Mouse (Mus musculus) lung, embryonic 14.5 days (tissue): ENCODE measurements around the gene Cdca7l. TPM values are rescaled to one million over a fixed set of nuclear protein-coding genes. Genes with fewer than 3 reads are reported as not detected.
A peak's percentile ranks its signal among the peaks of the same experiment; 100 is the strongest.

Experiments used
- ATAC-seq: fragments of 200-750 bp; cut with Nextera tagmentation; 2 replicates; pipeline ENCODE4 v1.8.0; 2017; ENCODE audit warnings: mild to moderate bottlenecking, moderate TSS enrichment, moderate library complexity; ENCODE audit not compliant: insufficient read depth
- DNase-seq: peaks from one replicate; pipeline ENCODE4 v3.0.0-alpha.2; 2015
- H3K27ac ChIP-seq: fragments of 300-500 bp; sonication (generic); 2 replicates; pipeline ENCODE4 v1.5.1; 2014; ENCODE audit warnings: low read depth, mild to moderate bottlenecking, moderate library complexity
- H3K27me3 ChIP-seq: fragments of 300-500 bp; sonication (generic); 2 replicates; pipeline ENCODE4 v1.6.1; 2014; ENCODE audit warnings: low read length, control low read depth; ENCODE audit not compliant: insufficient read depth
- H3K36me3 ChIP-seq: fragments of 300-500 bp; sonication (generic); 2 replicates; pipeline ENCODE4 v1.6.1; 2014; ENCODE audit warnings: control low read depth; ENCODE audit not compliant: insufficient read depth
- H3K4me1 ChIP-seq: fragments of 300-500 bp; sonication (generic); 2 replicates; pipeline ENCODE4 v1.6.1; 2014; ENCODE audit warnings: antibody characterized with exemption, control low read depth; ENCODE audit not compliant: insufficient read depth
- H3K4me2 ChIP-seq: fragments of 300-500 bp; sonication (generic); 2 replicates; pipeline ENCODE4 v1.6.1; 2014; ENCODE audit warnings: mild to moderate bottlenecking
- H3K4me3 ChIP-seq: fragments of 300-500 bp; sonication (generic); 2 replicates; pipeline ENCODE4 v1.5.1; 2014; ENCODE audit warnings: low read depth, low read length
- H3K9ac ChIP-seq: fragments of 300-500 bp; sonication (generic); 2 replicates; pipeline ENCODE4 v1.6.1; 2014
- H3K9me3 ChIP-seq: fragments of 300-500 bp; sonication (generic); 2 replicates; pipeline ENCODE4 v1.6.1; 2016; ENCODE audit warnings: low read depth, low read length, control low read depth
- CTCF ChIP-seq: IDR thresholded peaks from 2 replicates; pipeline ENCODE4 v1.5.1; 2016; ENCODE audit warnings: antibody characterized with exemption, low read depth
- WGBS: fragments of 180-500 bp; shearing (Covaris S2); extraction: QIAGEN DNeasy Blood & Tissue Kit; methylation state at CpG from one replicate; pipeline ENCODE4 v1.1.7; 2014; 5-methylcytosine and 5-hydroxymethylcytosine counted together
- polyA plus RNA-seq: library from polyadenylated mRNA; unstranded; fragments of >200 nt; fragmentation: Nextera tagmentation; extraction: Ambion mirVana; gene quantifications from 2 replicates; pipeline ENCODE4 v1.2.1, GENCODE M21; 2014

Cdca7l gene
- polyA plus RNA-seq, 1 experiment from 2014 or later, result 71.5 TPM

DNA sequence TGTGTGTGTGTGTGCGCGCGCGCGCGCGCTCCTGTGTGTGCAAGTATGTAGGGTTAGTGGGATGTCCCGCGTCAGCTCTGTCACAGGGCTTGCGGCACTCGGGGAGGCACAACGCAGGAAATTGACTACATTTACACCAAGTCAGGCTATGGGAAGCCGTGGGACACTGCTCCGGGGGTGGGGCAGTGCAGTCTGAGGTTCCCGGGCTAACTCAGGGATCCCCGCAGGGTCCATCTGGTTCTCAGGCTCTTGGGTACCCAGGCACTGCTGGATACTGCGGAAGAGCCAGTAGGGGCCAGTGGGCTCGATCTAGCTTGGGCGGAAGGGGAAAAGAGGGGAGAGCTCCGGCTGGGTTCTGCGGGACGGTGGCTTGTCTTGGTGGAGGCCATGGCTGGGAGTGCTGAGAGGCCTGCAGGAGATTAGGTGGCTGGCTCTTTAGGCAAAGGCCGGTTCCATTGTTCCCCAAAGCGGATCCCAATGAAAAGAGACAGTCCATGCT is 15.5 kb upstream of the Cdca7l start:
- peak overlapping the region; percentile 36; the same call in 1 of the 2 replicates for H3K9ac ChIP-seq
- H3K9me3 ChIP-seq, result no peaks in the 10 kb centered on the region
- ATAC-seq (peak; percentile 52; the same call in 1 of the 2 replicates), DNase-seq (peak; percentile 15)
- TF ChIP-seq CTCF, result no peak
- 0 out of 2 replicates have a peak, but pooled peaks cover 4% of the 10 kb centered on the region for H3K4me1 ChIP-seq
- H3K4me3 ChIP-seq, result peak overlapping the region; percentile 15; the same call in 1 of the 2 replicates
- H3K27ac ChIP-seq, result no peak overlapping the region
- H3K27me3 ChIP-seq, result no peaks in the 10 kb centered on the region
- H3K36me3 ChIP-seq, result no peaks in the 10 kb centered on the region
- peak overlapping the region; percentile 60 for H3K4me2 ChIP-seq
- 18% methylated on average over 24 of the region's 24 CpGs for WGBS

- ATAC-seq (no peak), DNase-seq (no peak)
- H3K4me3 ChIP-seq, result no peak overlapping the region
- no peak overlapping the region for H3K4me2 ChIP-seq
- no peak for TF ChIP-seq CTCF
- 40% methylated on average over 7 of the region's 7 CpGs for WGBS
- no peak overlapping the region for H3K27ac ChIP-seq
- H3K9me3 ChIP-seq, result no peaks in the 10 kb centered on the region
- no peak overlapping the region for H3K9ac ChIP-seq
- no peaks in the 10 kb centered on the region for H3K36me3 ChIP-seq
- H3K4me1 ChIP-seq, result 0 out of 2 replicates have a peak, but pooled peaks cover 4% of the 10 kb centered on the region
- no peaks in the 10 kb centered on the region for H3K27me3 ChIP-seq
Measured at GRCm38 (mm10) chr12:117789017-117789416, 15.1 kb upstream of the Cdca7l start.

DNA sequence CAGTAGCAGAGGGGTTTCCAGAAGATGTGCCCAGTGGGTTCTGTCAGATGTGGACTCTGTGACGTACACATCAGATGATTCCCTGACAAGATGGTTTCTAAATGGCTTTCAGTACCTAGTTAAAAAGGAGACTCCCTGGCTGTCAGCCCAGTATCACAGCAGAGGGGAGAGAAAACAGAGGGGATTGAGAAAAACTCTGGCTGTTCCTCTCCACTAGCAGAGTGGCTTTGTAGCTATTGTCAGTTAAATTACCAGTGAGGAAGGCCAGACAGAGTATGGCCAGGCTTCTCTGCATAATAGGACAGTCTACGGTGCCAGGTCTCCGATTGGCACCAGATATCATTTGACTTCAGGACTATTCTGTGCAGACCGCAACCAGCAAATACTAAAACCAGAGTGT is 8.8 kb upstream of the Cdca7l start:
- no peak for ATAC-seq

GRCm38 (mm10) chr12:117805576-117805975 is 1.5 kb downstream of the Cdca7l start:
- no peak overlapping the region for H3K4me2 ChIP-seq
- H3K4me1 ChIP-seq, result no peaks in the 10 kb centered on the region; the same call in 1 of the 2 replicates
- no peak overlapping the region for H3K9ac ChIP-seq
- H3K36me3 ChIP-seq, result no peaks in the 10 kb centered on the region
- DNase-seq, result no peak
- no peak for ATAC-seq
- 78% methylated on average over 4 of the region's 4 CpGs for WGBS
- TF ChIP-seq CTCF, result no peak
- H3K27me3 ChIP-seq, result no peaks in the 10 kb centered on the region
- H3K27ac ChIP-seq, result no peak overlapping the region
- no peak overlapping the region for H3K4me3 ChIP-seq
- no peaks in the 10 kb centered on the region for H3K9me3 ChIP-seq

More for the DNA sequence above, 8.8 kb upstream of the Cdca7l start:
- DNase-seq, result no peak
- 78% methylated on average over 4 of the region's 4 CpGs for WGBS
- Histone ChIP-seq H3K4me2 (no peak overlapping the region), H3K9me3 (no peaks in the 10 kb centered on the region), H3K4me1 (no peaks in the 10 kb centered on the region), H3K36me3 (no peaks in the 10 kb centered on the region), H3K9ac (no peak overlapping the region), H3K27ac (no peak overlapping the region), H3K4me3 (no peak overlapping the region), H3K27me3 (no peaks in the 10 kb centered on the region)
- no peak for TF ChIP-seq CTCF

DNA sequence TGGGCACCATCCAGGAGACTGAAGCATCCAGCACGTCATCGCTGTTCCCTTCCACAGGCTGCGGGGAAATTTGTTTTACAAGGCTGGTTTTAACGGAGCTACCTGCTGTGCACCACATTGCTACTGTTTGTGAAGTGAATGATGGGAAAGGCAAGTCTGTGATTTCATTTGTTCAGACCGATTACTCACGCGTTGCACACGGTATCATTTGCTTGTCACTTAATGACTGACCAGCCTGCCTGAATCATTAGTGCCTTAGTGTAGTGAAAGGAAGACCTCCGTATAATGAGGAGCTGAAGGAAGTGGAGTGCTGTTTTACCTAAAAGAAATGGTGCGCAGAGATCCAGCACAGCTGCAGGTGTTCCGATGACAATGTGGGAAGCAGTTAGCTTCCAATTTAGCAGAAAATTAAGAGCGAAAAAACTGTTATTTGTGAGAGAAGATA is 1.9 kb downstream of the Cdca7l start:
- DNase-seq (no peak), ATAC-seq (no peak)
- Histone ChIP-seq H3K9ac (no peak overlapping the region), H3K27ac (no peak overlapping the region), H3K4me1 (no peaks in the 10 kb centered on the region; the same call in 1 of the 2 replicates), H3K27me3 (no peaks in the 10 kb centered on the region), H3K36me3 (no peaks in the 10 kb centered on the region), H3K4me3 (no peak overlapping the region), H3K9me3 (no peaks in the 10 kb centered on the region), H3K4me2 (no peak overlapping the region)
- 53% methylated on average over 12 of the region's 12 CpGs for WGBS
- no peak for TF ChIP-seq CTCF

DNA sequence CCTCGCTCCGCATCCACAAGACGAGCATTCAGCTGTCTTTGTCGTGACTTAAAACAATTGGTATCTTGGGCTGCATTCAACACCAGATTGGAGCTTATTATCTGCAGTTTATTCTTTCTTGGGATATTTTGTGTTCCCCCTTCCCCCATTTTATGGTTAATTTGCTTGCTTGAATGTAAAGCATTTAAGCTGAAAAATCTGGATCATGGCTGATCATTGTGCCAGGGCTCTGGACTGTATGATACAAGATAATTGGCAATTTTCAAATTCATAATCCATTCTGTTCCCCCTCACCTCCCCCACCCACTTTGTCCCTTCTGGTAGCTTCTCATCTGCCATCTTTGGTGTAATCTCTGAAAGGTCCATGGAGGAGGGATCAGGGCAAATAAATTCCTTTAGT is 2.4 kb downstream of the Cdca7l start:
- no peak overlapping the region for H3K9ac ChIP-seq
- no peak overlapping the region for H3K4me2 ChIP-seq
- H3K4me1 ChIP-seq, result no peaks in the 10 kb centered on the region; the same call in 1 of the 2 replicates
- TF ChIP-seq CTCF, result no peak
- H3K27me3 ChIP-seq, result no peaks in the 10 kb centered on the region
- DNase-seq (no peak), ATAC-seq (no peak)
- H3K4me3 ChIP-seq, result no peak overlapping the region
- 76% methylated on average over 4 of the region's 4 CpGs for WGBS
- no peak overlapping the region for H3K27ac ChIP-seq
- no peaks in the 10 kb centered on the region for H3K9me3 ChIP-seq
- no peaks in the 10 kb centered on the region for H3K36me3 ChIP-seq

DNA sequence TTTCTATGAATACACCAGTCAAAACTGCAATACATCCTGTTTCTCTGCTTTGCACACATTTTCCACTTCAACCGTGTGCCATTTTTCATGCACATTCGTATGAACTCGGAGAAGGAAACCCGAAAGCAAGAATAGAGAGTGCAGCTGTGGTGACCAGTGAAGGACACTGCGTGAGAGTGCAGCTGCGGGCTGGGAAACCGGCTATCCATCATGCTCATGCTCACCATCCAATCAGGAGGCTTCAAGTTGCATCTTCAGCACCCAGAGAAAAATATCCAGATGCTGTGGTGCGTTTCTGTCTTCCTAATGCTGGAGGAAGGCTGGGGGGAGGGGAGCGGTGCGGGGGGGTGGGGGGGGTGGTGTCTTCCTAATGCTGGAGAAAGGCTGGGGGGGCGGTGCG is 3.5 kb downstream of the Cdca7l start:
- H3K4me2 ChIP-seq, result peak overlapping the region; percentile 51
- H3K27ac ChIP-seq, result no peak overlapping the region
- H3K9ac ChIP-seq, result no peak overlapping the region
- DNase-seq (no peak), ATAC-seq (peak; percentile 39; the same call in 1 of the 2 replicates)
- no peaks in the 10 kb centered on the region; the same call in 1 of the 2 replicates for H3K4me1 ChIP-seq
- 17% methylated on average over 10 of the region's 12 CpGs for WGBS
- H3K4me3 ChIP-seq, result no peak overlapping the region
- no peaks in the 10 kb centered on the region for H3K27me3 ChIP-seq
- no peaks in the 10 kb centered on the region for H3K36me3 ChIP-seq
- H3K9me3 ChIP-seq, result no peaks in the 10 kb centered on the region
- no peak for TF ChIP-seq CTCF
